Mouse (Mus musculus): Measurements from ENCODE around the gene 9330159F19Rik. TPM values are rescaled to one million over a fixed set of nuclear protein-coding genes. Genes with fewer than 3 reads are reported as not detected.

9330159F19Rik gene
- polyA plus RNA-seq, 1 experiment = not detected

GRCm38 (mm10) chr10:29198642-29199041 is 12.8 kb upstream of the 9330159F19Rik start, which contains the start of gene Gm49353:
Gm49353 (plus strand) TSS chr10:29198954.
- no peak for TF ChIP-seq TAL1 (IDR thresholded peaks at IDR 0.05; ENCODE audit: low read length)
- TF ChIP-seq GATA1 (IDR thresholded peaks at IDR 0.05; ENCODE audit: low read length) = no peak
- H3K4me3 ChIP-seq (replicated peaks) = no peak within 1 kb of the TSS
- H3K36me3 ChIP-seq (ENCODE audit: control insufficient read depth) = no peaks in the 10 kb centered on the region
- peaks cover 15% of the 10 kb centered on the region for H3K9me3 ChIP-seq (ENCODE audit: control insufficient read depth, low read length)
- no peaks in the 10 kb centered on the region for H3K4me1 ChIP-seq (ENCODE audit: control insufficient read depth)
- no peaks in the 10 kb centered on the region; the same call in 1 of the 2 replicates for H3K27me3 ChIP-seq (ENCODE audit: control insufficient read depth)

GRCm38 (mm10) chr10:29199835-29200234 is 11.6 kb upstream of the 9330159F19Rik start:
- H3K27me3 ChIP-seq (ENCODE audit: control insufficient read depth) = no peaks in the 10 kb centered on the region; the same call in 1 of the 2 replicates
- H3K36me3 ChIP-seq (ENCODE audit: control insufficient read depth) = no peaks in the 10 kb centered on the region
- TF ChIP-seq GATA1 (IDR thresholded peaks at IDR 0.05; ENCODE audit: low read length) (no peak), TAL1 (IDR thresholded peaks at IDR 0.05; ENCODE audit: low read length) (no peak)

DNA sequence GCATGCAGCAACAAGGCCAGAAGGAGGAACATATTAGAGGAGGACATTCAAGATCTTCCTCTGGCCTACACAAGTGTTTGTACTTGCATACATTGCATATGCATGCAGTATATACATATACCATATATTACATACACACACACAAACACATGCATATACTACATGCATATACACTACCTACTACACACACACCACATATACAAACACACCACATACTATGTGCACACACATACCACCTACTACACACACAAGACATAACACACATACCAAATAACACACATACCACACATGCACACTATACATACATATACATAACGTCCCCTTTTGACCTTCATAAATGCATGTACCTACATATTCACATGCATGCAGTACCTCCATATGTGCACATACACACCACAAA is 10.8 kb upstream of the 9330159F19Rik start:
- TF ChIP-seq TAL1 (IDR thresholded peaks at IDR 0.05; ENCODE audit: low read length) = no peak
- no peak for TF ChIP-seq GATA1 (IDR thresholded peaks at IDR 0.05; ENCODE audit: low read length)
- H3K36me3 ChIP-seq (ENCODE audit: control insufficient read depth) = no peaks in the 10 kb centered on the region
- peaks cover 15% of the 10 kb centered on the region for H3K9me3 ChIP-seq (ENCODE audit: control insufficient read depth, low read length)
- no peaks in the 10 kb centered on the region; the same call in 1 of the 2 replicates for H3K27me3 ChIP-seq (ENCODE audit: control insufficient read depth)
- H3K4me3 ChIP-seq (replicated peaks) = no peak overlapping the region
- no peaks in the 10 kb centered on the region for H3K4me1 ChIP-seq (ENCODE audit: control insufficient read depth)

More at GRCm38 (mm10) chr10:29199835-29200234, 11.6 kb upstream of the 9330159F19Rik start:
- Histone ChIP-seq H3K9me3 (ENCODE audit: control insufficient read depth, low read length) (peaks cover 15% of the 10 kb centered on the region), H3K4me3 (replicated peaks) (no peak overlapping the region), H3K4me1 (ENCODE audit: control insufficient read depth) (no peaks in the 10 kb centered on the region)

GRCm38 (mm10) chr10:29206730-29207129 is 4.7 kb upstream of the 9330159F19Rik start:
- no peak for TF ChIP-seq TAL1 (IDR thresholded peaks at IDR 0.05; ENCODE audit: low read length)
- TF ChIP-seq GATA1 (IDR thresholded peaks at IDR 0.05; ENCODE audit: low read length) = no peak
- Histone ChIP-seq H3K4me3 (replicated peaks) (no peak overlapping the region), H3K9me3 (ENCODE audit: control insufficient read depth, low read length) (no peaks in the 10 kb centered on the region)

DNA sequence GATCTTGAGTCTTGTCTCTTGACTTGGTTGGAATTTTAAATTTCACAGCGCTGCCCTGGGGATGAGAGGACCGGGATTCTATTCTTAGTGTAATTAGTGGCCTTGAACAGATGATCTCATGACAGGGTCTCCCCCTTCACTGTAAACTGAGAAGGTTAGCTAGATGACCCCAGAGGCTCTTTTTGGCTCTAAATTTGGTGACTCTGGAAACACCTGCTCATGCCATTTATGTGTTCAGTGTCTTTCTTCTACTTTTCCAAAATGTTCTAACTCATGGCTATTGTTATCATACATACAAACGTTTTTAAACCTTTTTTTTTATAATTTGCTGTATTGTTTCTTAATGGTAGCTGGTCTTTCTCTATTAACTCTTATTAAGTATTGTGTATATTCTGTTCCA is 2.7 kb upstream of the 9330159F19Rik start:
- Histone ChIP-seq H3K9me3 (ENCODE audit: control insufficient read depth, low read length) (no peaks in the 10 kb centered on the region), H3K4me1 (ENCODE audit: control insufficient read depth) (no peaks in the 10 kb centered on the region), H3K36me3 (ENCODE audit: control insufficient read depth) (no peaks in the 10 kb centered on the region), H3K4me3 (replicated peaks) (no peak overlapping the region), H3K27me3 (ENCODE audit: control insufficient read depth) (no peaks in the 10 kb centered on the region)
- TF ChIP-seq TAL1 (IDR thresholded peaks at IDR 0.05; ENCODE audit: low read length) (no peak), GATA1 (IDR thresholded peaks at IDR 0.05; ENCODE audit: low read length) (no peak)

More at GRCm38 (mm10) chr10:29206730-29207129, 4.7 kb upstream of the 9330159F19Rik start:
- no peaks in the 10 kb centered on the region for H3K36me3 ChIP-seq (ENCODE audit: control insufficient read depth)
- no peaks in the 10 kb centered on the region for H3K27me3 ChIP-seq (ENCODE audit: control insufficient read depth)
- no peaks in the 10 kb centered on the region for H3K4me1 ChIP-seq (ENCODE audit: control insufficient read depth)

DNA sequence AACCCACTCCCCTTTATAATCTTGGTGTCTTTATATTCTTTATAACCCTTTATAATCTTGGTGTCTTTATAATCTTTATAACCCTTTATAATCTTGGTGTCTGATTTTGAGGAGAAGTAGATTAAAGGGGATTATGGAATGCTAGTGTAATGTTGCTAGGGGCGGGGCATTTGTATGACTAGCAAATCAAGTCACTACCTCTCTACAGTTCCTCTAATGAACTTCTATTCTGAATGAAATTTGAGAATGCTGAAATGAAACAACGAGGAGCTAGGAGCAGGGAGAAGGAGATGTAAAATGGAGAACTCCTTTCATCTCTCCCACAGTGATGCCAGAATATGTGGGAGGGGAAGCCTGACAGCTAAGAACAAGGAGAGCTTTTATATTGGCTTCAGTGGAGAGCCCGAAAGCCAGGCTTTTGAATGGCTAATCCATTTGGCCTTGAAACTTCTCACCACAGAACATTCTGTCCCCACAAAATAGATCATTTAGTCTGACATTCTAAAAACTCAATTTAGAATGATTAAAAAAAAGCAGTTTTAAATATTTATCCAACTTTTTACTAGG is 2.2 kb downstream of the 9330159F19Rik start:
- Histone ChIP-seq H3K4me3 (replicated peaks) (no peak overlapping the region), H3K9me3 (ENCODE audit: control insufficient read depth, low read length) (no peaks in the 10 kb centered on the region), H3K4me1 (ENCODE audit: control insufficient read depth) (no peaks in the 10 kb centered on the region), H3K36me3 (ENCODE audit: control insufficient read depth) (no peaks in the 10 kb centered on the region), H3K27me3 (ENCODE audit: control insufficient read depth) (no peaks in the 10 kb centered on the region)
- TF ChIP-seq GATA1 (IDR thresholded peaks at IDR 0.05; ENCODE audit: low read length) = no peak
- TF ChIP-seq TAL1 (IDR thresholded peaks at IDR 0.05; ENCODE audit: low read length) = no peak

DNA sequence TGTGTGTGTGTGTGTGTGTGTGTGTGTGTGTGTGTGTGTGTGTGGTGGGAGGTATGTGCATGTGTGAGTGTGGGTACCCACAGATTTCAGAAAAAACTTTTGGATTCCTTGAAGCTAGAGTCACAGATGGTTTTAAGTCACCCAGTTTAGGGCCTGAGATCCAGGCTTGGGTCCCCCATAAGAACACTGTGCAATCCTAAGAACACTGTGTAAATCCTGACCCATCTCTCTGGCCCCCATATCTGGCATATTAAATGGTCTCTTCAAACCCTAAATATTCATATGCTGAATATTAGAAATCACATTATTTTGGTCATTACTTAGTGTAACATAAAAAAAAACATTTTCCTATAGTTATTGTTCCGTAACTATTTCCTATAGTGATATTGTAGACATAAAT is 5.6 kb downstream of the 9330159F19Rik start:
- Histone ChIP-seq H3K36me3 (ENCODE audit: control insufficient read depth) (no peaks in the 10 kb centered on the region), H3K4me3 (replicated peaks) (no peak overlapping the region), H3K9me3 (ENCODE audit: control insufficient read depth, low read length) (no peaks in the 10 kb centered on the region), H3K27me3 (ENCODE audit: control insufficient read depth) (no peaks in the 10 kb centered on the region), H3K4me1 (ENCODE audit: control insufficient read depth) (no peaks in the 10 kb centered on the region)
- TF ChIP-seq GATA1 (IDR thresholded peaks at IDR 0.05; ENCODE audit: low read length) (no peak), TAL1 (IDR thresholded peaks at IDR 0.05; ENCODE audit: low read length) (no peak)

- Histone ChIP-seq H3K36me3 (ENCODE audit: control insufficient read depth) (no peaks in the 10 kb centered on the region), H3K9me3 (ENCODE audit: control insufficient read depth, low read length) (no peaks in the 10 kb centered on the region), H3K4me3 (replicated peaks) (no peak overlapping the region), H3K27me3 (ENCODE audit: control insufficient read depth) (no peaks in the 10 kb centered on the region), H3K4me1 (ENCODE audit: control insufficient read depth) (no peaks in the 10 kb centered on the region)
- TF ChIP-seq TAL1 (IDR thresholded peaks at IDR 0.05; ENCODE audit: low read length) = no peak
- no peak for TF ChIP-seq GATA1 (IDR thresholded peaks at IDR 0.05; ENCODE audit: low read length)
Measured at GRCm38 (mm10) chr10:29217451-29217850, 6.0 kb downstream of the 9330159F19Rik start.

GRCm38 (mm10) chr10:29225329-29225728 is 13.9 kb downstream of the 9330159F19Rik start:
- no peaks in the 10 kb centered on the region for H3K27me3 ChIP-seq (ENCODE audit: control insufficient read depth)
- no peak overlapping the region for H3K4me3 ChIP-seq (replicated peaks)
- TF ChIP-seq GATA1 (IDR thresholded peaks at IDR 0.05; ENCODE audit: low read length) (no peak), TAL1 (IDR thresholded peaks at IDR 0.05; ENCODE audit: low read length) (no peak)
- H3K9me3 ChIP-seq (ENCODE audit: control insufficient read depth, low read length) = no peaks in the 10 kb centered on the region
- no peaks in the 10 kb centered on the region for H3K36me3 ChIP-seq (ENCODE audit: control insufficient read depth)
- no peaks in the 10 kb centered on the region for H3K4me1 ChIP-seq (ENCODE audit: control insufficient read depth)

DNA sequence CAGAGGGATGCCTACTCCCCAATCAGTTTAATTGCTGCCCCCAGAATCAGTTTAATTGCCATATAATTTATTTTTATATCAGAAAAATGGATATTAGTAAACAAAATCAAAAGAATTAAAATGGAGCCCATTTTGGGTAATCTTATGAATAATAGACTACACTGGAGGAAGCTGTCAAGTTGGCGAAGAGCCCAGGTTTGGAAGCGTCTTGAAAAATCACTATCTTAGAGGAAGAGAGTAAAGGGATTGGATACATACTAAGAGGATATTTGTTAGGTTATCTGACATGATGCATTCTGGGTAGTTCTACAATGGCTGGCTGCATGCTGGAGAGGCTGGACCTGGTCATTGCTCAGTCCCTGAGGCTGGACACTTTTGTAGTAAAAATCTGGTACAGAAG is 19.8 kb downstream of the 9330159F19Rik start:
- H3K4me3 ChIP-seq (replicated peaks) = no peak overlapping the region
- H3K36me3 ChIP-seq (ENCODE audit: control insufficient read depth) = no peaks in the 10 kb centered on the region
- no peaks in the 10 kb centered on the region for H3K9me3 ChIP-seq (ENCODE audit: control insufficient read depth, low read length)
- no peaks in the 10 kb centered on the region for H3K27me3 ChIP-seq (ENCODE audit: control insufficient read depth)
- no peaks in the 10 kb centered on the region for H3K4me1 ChIP-seq (ENCODE audit: control insufficient read depth)
- TF ChIP-seq GATA1 (IDR thresholded peaks at IDR 0.05; ENCODE audit: low read length) = no peak
- TF ChIP-seq TAL1 (IDR thresholded peaks at IDR 0.05; ENCODE audit: low read length) = no peak

Other genes with a start within 250 kb of the 9330159F19Rik start
- not detected in 2 replicates for gene 2310057J18Rik, start 225.3 kb upstream of the 9330159F19Rik start, polyA plus RNA-seq (2012)
- not detected in 2 replicates for gene Soga3, start 67.8 kb upstream of the 9330159F19Rik start, polyA plus RNA-seq (2012)
- not detected in 2 replicates for gene Gm49353, start 12.7 kb upstream of the 9330159F19Rik start, polyA plus RNA-seq (2012)
- gene Echdc1, start 101.6 kb downstream of the 9330159F19Rik start, polyA plus RNA-seq (2012) = 0.13 and 0.29 TPM in 2 replicates
- 0.28 and 0.37 TPM in 2 replicates for gene Rnf146, start 150.8 kb downstream of the 9330159F19Rik start, polyA plus RNA-seq (2012)